Mouse (Mus musculus): ENCODE results near the gene Igfbp3.

The Igfbp3 gene

DNA sequence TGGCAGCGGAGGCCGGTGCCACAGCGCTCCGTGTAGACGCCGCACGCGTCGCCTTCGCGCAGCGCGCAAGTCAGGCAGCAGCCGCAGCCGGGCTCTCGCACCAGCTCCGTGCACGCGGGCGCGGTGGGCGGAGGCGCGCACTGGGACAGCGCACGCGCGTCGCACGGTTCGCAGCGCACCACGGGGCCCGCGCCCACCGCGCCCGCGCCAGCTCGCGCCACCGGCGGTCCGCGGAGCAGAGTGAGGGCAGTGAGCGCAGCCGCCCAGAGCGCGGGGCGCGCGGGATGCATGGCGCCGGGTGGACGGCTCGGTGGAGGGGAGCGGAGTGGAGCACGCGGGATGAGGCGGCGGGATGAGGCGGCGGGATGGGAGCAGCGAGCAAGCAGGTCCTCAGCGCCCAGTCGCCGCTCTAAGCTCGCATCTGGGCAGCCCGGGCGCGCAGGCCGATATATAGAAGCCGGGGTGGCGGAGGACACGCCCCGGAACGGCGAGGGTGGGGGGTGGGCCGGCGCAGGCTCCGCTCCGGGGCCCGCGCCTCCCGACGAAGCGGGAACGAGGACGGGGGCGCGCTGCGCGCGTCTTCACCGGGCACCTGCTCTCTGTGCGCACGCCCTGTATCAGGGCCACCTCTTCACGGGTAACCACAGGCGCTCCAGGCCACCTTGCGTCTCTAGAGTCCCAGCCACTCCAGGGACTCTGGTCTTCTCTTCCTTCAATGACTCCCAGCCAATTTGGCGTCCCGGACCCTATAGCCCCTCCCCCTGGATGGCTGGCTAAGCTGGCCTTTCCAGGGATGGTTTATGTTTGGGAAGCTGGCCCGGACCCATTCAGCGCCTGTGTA is at the start of gene Igfbp3:
Gene Igfbp3, minus strand, starts transcription at position 423 of the 841 bp plus-strand sequence.
- under 1% methylated on average over 103 of the region's 104 CpGs for WGBS

DNA sequence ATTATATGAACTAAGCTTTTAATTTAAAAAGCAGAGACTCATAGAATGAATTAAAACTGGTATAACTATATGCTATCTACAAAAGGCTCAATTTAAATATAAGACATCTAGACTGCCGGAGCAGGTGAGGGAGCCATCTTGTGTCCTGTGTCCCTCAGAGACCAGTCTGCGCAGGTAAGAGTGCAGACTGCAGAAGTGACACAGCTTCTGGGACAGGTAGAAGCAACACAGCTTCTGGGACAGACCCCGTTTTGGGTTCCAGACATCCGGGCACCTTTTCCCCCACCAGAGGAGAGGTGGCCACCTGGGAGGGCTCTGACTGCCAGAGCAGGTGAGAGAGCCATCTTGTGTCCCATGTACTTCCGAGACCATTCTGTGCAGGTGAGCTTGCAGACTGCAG is 37.1 kb upstream of the Igfbp3 start:
- WGBS: 93% methylated on average over 5 of the region's 5 CpGs

DNA sequence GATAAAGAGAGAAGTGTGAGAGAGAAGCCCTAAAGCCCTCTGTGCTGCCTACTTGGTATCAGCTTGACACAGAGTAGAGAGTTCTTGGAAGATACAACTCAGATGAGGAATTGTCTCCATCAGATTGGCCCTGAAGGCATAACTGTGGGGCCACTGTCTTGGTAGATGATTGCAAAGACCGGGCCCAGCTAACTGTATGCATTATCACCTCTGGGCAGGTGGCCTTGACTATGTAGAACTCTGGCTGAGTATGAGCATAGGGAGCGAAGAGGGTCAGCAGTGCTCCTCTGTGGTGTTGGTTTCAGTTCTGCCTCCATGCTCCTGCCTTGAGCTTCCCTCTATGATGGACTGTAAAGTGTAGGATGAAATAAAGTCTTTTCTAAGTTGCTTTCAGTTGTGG is 36.7 kb upstream of the Igfbp3 start:
- WGBS: 85% methylated on average over 2 of the region's 2 CpGs

- 79% methylated on average over 1 of the region's 1 CpGs for WGBS
Observed at GRCm38 (mm10) chr11:7244782-7245181, 31.1 kb upstream of the Igfbp3 start.

- WGBS: 76% methylated on average over 4 of the region's 4 CpGs
Observed at GRCm38 (mm10) chr11:7239041-7239740, 25.5 kb upstream of the Igfbp3 start.

- 97% methylated on average over 6 of the region's 6 CpGs for WGBS
Observed at GRCm38 (mm10) chr11:7238546-7238945, 24.8 kb upstream of the Igfbp3 start.

- WGBS: 60% methylated on average over 6 of the region's 6 CpGs
Observed at GRCm38 (mm10) chr11:7237712-7238111, 24.0 kb upstream of the Igfbp3 start.

DNA sequence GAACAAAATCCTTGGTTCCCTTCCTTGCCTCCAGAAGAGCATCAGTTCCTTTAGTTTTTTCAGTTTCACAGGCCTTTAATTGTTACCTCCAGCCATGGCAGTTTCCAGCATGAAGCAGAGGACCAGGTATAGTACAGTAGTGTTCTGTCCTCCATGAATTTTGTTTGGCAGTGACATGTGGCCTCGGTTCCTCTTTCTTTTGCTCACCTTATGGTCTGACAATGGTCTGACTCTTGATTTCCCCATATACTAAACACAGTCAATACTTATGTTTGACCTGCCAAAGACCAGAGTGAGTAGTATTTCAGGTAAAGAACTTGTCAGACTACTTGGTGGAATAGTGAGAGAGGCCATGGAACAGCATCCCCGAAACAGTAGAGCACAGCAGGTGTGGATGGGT is 23.0 kb upstream of the Igfbp3 start:
- 97% methylated on average over 2 of the region's 2 CpGs for WGBS

DNA sequence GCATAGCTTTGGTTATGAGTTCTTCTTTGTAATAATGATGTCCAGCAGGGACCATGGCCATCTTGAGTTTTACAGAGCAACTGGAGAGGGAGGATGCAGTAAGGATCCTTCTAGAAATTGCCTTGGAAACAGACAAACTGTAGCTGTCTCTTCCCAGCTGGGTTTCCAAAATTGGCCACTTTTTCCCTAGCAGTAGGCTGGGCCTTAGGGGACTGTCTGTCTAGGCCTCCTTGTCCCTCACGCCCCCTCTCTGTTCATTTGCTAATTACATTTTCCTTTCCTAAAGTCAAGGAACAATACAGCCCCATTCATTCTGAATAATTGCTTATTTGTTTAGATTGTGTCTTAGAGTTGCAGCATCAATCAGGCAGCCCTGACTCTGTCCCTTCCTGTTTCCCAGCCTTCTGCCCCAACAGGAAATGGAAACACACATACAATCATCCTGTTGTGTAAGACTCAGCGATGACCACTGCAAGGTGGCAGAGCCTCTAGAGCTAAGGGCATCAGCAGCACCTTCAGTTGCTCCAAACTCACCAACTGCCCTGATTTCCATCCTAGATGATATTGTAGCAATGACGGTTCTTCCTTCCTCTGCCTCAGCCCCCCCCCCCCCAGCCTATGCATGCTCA is 21.4 kb upstream of the Igfbp3 start:
- 37% methylated on average over 3 of the region's 3 CpGs for WGBS

DNA sequence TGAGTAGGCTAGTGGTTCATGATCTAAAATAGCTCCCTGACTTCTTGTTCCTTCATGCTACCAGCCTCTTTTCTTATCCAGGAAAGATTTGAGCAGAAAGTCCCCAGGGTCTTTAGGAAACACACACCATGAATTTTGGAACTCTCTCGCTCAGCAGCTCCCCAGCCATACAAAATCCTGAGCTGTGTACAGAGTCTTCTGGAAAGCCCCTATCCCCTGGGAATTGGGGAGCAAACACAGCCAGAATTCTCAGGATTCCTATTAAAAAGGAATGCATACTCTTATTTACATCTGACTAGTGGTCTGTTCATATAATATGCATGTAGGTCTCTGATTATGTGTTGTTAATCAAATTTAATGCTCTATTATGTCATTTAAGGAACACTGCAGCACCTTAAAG is 20.7 kb upstream of the Igfbp3 start:
- WGBS: 89% methylated on average over 1 of the region's 1 CpGs

GRCm38 (mm10) chr11:7233333-7233732 is 19.6 kb upstream of the Igfbp3 start:
- WGBS: 88% methylated on average over 2 of the region's 2 CpGs

DNA sequence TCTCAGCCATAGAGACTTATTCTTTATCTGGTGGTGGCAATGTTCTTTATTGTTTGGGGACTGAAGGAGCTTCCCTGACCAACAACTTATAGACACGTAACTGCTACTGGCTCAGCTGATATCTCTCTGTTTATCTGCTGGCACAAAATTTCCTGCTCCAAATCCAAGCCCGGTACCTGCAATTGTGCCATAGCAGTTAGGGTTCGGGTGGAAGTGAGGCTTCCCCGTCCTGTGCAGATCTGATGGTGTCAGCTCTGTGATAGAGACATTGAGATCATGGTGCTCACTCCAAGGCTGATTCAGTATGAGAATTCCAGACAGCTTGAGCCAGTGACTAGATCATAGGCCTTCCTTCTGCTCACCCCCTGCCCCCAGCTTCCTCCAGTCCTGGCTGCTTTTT is 18.2 kb upstream of the Igfbp3 start:
- 96% methylated on average over 4 of the region's 4 CpGs for WGBS

- WGBS: 58% methylated on average over 4 of the region's 4 CpGs
Observed at GRCm38 (mm10) chr11:7230000-7230399, 16.3 kb upstream of the Igfbp3 start.

GRCm38 (mm10) chr11:7228107-7228506 is 14.4 kb upstream of the Igfbp3 start:
- WGBS: 97% methylated on average over 4 of the region's 4 CpGs

DNA sequence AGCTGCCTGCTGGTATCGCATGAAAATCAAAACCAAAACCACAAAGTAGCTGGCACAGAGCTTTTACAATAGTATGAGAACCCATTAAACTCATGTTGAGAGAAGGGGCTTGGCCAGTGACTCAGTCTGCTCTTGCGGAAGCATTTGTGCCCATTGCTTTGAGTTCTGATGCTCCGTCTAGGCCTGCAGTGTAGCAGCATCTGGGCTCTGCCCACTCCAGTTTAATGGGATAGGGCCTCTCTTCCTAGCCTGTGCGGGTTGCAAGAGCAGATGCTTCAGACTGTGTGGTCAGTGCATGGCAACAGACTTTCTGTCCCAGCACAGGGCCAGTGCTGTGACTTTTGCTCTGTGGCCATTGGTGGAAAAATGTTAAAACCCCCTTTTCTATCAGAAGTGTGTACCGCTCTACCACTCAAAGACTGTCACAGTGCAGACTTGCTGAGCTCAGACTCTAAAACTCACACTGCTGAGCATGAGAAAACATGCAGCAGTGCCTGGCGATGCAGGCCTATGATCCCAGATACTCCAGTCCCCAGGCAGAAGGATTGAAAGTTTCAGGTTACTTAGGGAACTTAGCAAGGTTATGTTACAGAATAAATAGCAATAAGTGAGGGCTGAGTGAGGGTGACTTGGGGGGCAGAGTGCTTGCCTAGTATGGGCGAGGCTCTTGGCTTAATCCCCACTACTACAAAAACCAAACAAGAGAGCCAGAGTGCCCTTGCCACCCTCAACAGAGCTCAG is 13.3 kb upstream of the Igfbp3 start:
- 89% methylated on average over 7 of the region's 7 CpGs for WGBS

GRCm38 (mm10) chr11:7226200-7226599 is 12.5 kb upstream of the Igfbp3 start:
- WGBS: 58% methylated on average over 2 of the region's 2 CpGs

GRCm38 (mm10) chr11:7221826-7222225 is 8.1 kb upstream of the Igfbp3 start:
- 82% methylated on average over 8 of the region's 8 CpGs for WGBS

GRCm38 (mm10) chr11:7215703-7216102 is 2.0 kb upstream of the Igfbp3 start:
- WGBS: 15% methylated on average over 8 of the region's 8 CpGs

DNA sequence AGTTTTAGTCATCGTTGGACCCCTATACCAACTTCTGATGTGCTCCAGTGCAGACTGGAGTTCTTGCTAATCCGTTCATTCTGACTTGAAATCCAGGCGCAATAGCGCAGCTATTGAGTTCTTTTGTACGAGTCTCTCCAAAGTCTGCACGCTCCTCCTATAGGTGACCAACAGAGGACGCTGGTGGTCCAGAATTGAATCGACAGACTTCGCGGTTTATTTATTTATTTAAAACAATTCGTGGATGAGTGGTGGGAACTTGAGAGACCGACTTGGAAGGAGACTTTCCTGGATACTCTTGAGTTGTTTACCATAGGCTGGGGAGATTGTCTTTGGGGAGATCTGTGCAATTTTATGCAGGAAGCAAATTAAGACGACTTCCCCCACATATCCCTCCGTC is 1.0 kb upstream of the Igfbp3 start:
- WGBS: 4% methylated on average over 14 of the region's 14 CpGs

- under 1% methylated on average over 12 of the region's 12 CpGs for WGBS
Observed at GRCm38 (mm10) chr11:7214342-7214660, 578 bp upstream of the Igfbp3 start.

GRCm38 (mm10) chr11:7213161-7213500 is 592 bp downstream of the Igfbp3 start:
- 1% methylated on average over 19 of the region's 19 CpGs for WGBS

DNA sequence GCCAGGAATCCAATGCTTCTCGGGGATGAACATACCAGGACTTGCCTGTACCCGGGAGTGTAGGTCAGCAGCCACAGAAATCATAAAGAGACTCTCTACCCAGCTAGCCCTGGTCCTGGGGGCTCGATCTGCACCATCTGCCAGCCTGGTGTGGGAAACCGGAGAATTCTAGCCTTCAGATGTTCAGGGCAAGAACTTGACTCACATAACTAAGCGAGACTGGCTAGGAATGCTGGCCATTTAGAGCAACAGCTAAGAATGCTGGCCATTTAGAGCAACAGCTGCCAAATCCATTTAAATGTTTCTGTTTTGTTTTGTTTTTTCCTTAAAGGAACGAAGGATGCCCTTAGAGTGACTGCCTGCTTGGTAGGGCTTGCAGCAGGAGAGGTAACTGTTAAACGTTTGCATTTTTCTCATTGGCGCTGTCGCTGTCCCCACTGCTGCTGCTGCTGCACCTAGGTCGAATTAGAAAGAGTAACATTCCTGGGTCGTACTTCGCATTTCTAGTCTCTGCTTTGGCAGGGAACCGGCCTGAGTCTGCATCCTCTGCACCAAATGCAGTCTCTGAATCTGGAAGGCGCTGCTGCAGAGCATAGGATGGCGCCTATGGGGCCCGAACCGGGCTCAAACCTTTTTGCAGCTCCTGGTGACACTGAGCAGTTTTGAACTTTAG is 1.5 kb downstream of the Igfbp3 start:
- WGBS: 23% methylated on average over 17 of the region's 17 CpGs
